Mouse (Mus musculus): ENCODE measurements around the gene Gm37240. TPM values are rescaled to one million over a fixed set of nuclear protein-coding genes. Genes with fewer than 3 reads are reported as not detected.

The Gm37240 gene
- total RNA-seq, 1 experiment = 1.2 TPM

DNA sequence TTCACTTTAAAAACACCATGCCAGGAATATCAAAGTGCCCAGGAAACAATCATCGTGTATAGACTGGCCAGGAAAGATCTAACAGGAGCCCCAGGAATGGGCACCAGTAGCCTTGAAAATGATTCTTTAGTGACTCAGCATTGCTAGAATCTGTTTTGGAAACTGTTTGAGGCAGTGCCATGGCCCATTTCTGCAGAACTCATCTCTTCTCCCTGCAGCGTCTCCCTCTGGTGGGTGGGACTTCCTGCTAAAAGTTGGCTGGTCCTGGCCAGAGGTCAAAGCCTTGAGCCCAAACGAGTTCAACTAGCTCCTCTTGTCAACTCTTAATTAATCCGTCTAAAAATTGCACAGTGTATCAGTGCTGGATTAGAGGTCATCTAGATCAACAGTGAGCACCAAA is 833.8 kb downstream of the Gm37240 start:
- H3K9me3 ChIP-seq (ENCODE audit: control insufficient read depth, insufficient read depth, low read depth, low read length) = no peaks in the 10 kb centered on the region
- TF ChIP-seq HCFC1 (IDR thresholded peaks at IDR 0.05; ENCODE audit: borderline replicate concordance, insufficient read depth, low read length) = no peak
- no peak for TF ChIP-seq MAFK (IDR thresholded peaks at IDR 0.05; ENCODE audit: insufficient read depth, low read depth, low read length)
- TF ChIP-seq ZNF384 (IDR thresholded peaks at IDR 0.05; ENCODE audit: low read depth, low read length) = no peak
- no peak for TF ChIP-seq CHD2 (IDR thresholded peaks at IDR 0.05; ENCODE audit: low read depth, low read length)
- TF ChIP-seq ZC3H11A (IDR thresholded peaks at IDR 0.05; ENCODE audit: borderline replicate concordance, low read depth, low read length) = no peak
- no peak overlapping the region for H3K27ac ChIP-seq (ENCODE audit: insufficient read depth, low read depth, low read length, poor library complexity, severe bottlenecking)
- no peak overlapping the region for H3K9ac ChIP-seq (ENCODE audit: insufficient read depth, low read depth, low read length, poor library complexity, severe bottlenecking)
- no peak overlapping the region for H3K4me3 ChIP-seq (ENCODE audit: insufficient read depth in 1 of 2, low read depth in 1 of 2, low read length in 2 of 2, poor library complexity in 1 of 2, severe bottlenecking in 1 of 2)
- H3K4me1 ChIP-seq (ENCODE audit: control insufficient read depth in 2 of 2, insufficient read depth in 2 of 2, low read length in 2 of 2, poor library complexity in 1 of 2) = no peaks in the 10 kb centered on the region
- in situ Hi-C loops (cut with MboI; ENCODE audit: low sequenced_read_pairs in 2 of 2, unreplicated experiment in 2 of 2) = no loop called here
- DNase-seq (ENCODE audit: low read depth, low spot score) = no peak
- no peaks in the 10 kb centered on the region for H3K36me3 ChIP-seq (ENCODE audit: control insufficient read depth, insufficient read depth, low read length, poor library complexity, severe bottlenecking)

DNA sequence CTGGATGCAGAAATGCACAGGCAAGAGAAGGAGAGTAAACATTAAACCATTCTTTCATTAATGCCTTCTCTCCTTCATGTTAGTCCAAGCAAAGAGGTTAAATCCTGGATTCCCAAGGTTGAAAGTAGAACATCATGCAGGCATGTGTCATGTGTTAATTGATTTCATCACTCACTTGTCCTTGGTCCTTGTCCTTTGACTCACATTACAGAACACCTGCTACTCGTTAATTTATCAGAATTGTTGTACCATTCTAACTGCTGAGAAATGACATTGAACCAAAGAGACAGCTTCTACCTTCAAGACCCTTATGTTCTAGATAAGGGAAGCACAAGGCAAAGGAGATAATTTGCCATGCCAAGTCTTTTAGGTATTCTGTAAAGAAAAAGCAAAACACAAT is 835.1 kb downstream of the Gm37240 start:
- Histone ChIP-seq H3K9ac (ENCODE audit: insufficient read depth, low read depth, low read length, poor library complexity, severe bottlenecking) (no peak overlapping the region), H3K4me3 (ENCODE audit: insufficient read depth in 1 of 2, low read depth in 1 of 2, low read length in 2 of 2, poor library complexity in 1 of 2, severe bottlenecking in 1 of 2) (no peak overlapping the region), H3K27ac (ENCODE audit: insufficient read depth, low read depth, low read length, poor library complexity, severe bottlenecking) (no peak overlapping the region), H3K36me3 (ENCODE audit: control insufficient read depth, insufficient read depth, low read length, poor library complexity, severe bottlenecking) (no peaks in the 10 kb centered on the region), H3K9me3 (ENCODE audit: control insufficient read depth, insufficient read depth, low read depth, low read length) (no peaks in the 10 kb centered on the region), H3K4me1 (ENCODE audit: control insufficient read depth in 2 of 2, insufficient read depth in 2 of 2, low read length in 2 of 2, poor library complexity in 1 of 2) (no peaks in the 10 kb centered on the region)
- TF ChIP-seq CHD2 (IDR thresholded peaks at IDR 0.05; ENCODE audit: low read depth, low read length) = no peak
- in situ Hi-C loops (cut with MboI; ENCODE audit: low sequenced_read_pairs in 2 of 2, unreplicated experiment in 2 of 2) = no loop called here
- DNase-seq (ENCODE audit: low read depth, low spot score) = no peak

GRCm38 (mm10) chr3:85048569-85048968 is 838.7 kb downstream of the Gm37240 start:
- in situ Hi-C loops (cut with MboI; ENCODE audit: low sequenced_read_pairs in 2 of 2, unreplicated experiment in 2 of 2) = no loop called here

GRCm38 (mm10) chr3:85043679-85044218 is 843.6 kb downstream of the Gm37240 start:
- Histone ChIP-seq H3K36me3 (ENCODE audit: control insufficient read depth, insufficient read depth, low read length, poor library complexity, severe bottlenecking) (no peaks in the 10 kb centered on the region), H3K27ac (ENCODE audit: insufficient read depth, low read depth, low read length, poor library complexity, severe bottlenecking) (no peak overlapping the region), H3K4me3 (ENCODE audit: insufficient read depth in 1 of 2, low read depth in 1 of 2, low read length in 2 of 2, poor library complexity in 1 of 2, severe bottlenecking in 1 of 2) (no peak overlapping the region), H3K9ac (ENCODE audit: insufficient read depth, low read depth, low read length, poor library complexity, severe bottlenecking) (no peak overlapping the region), H3K9me3 (ENCODE audit: control insufficient read depth, insufficient read depth, low read depth, low read length) (no peaks in the 10 kb centered on the region), H3K4me1 (ENCODE audit: control insufficient read depth in 2 of 2, insufficient read depth in 2 of 2, low read length in 2 of 2, poor library complexity in 1 of 2) (no peaks in the 10 kb centered on the region)
- in situ Hi-C loops (cut with MboI; ENCODE audit: low sequenced_read_pairs in 2 of 2, unreplicated experiment in 2 of 2) = no loop called here
- TF ChIP-seq ZNF384 (IDR thresholded peaks at IDR 0.05; ENCODE audit: low read depth, low read length) = no peak
- no peak for TF ChIP-seq MAFK (IDR thresholded peaks at IDR 0.05; ENCODE audit: insufficient read depth, low read depth, low read length)
- TF ChIP-seq CHD2 (IDR thresholded peaks at IDR 0.05; ENCODE audit: low read depth, low read length) = no peak
- TF ChIP-seq HCFC1 (IDR thresholded peaks at IDR 0.05; ENCODE audit: borderline replicate concordance, insufficient read depth, low read length) = no peak
- no peak for TF ChIP-seq ZC3H11A (IDR thresholded peaks at IDR 0.05; ENCODE audit: borderline replicate concordance, low read depth, low read length)
- no peak for DNase-seq (ENCODE audit: low read depth, low spot score)

More at GRCm38 (mm10) chr3:85048569-85048968, 838.7 kb downstream of the Gm37240 start:
- no peak overlapping the region for H3K4me3 ChIP-seq (ENCODE audit: insufficient read depth in 1 of 2, low read depth in 1 of 2, low read length in 2 of 2, poor library complexity in 1 of 2, severe bottlenecking in 1 of 2)
- no peaks in the 10 kb centered on the region for H3K4me1 ChIP-seq (ENCODE audit: control insufficient read depth in 2 of 2, insufficient read depth in 2 of 2, low read length in 2 of 2, poor library complexity in 1 of 2)
- DNase-seq (ENCODE audit: low read depth, low spot score) = no peak
- no peaks in the 10 kb centered on the region for H3K36me3 ChIP-seq (ENCODE audit: control insufficient read depth, insufficient read depth, low read length, poor library complexity, severe bottlenecking)
- H3K9ac ChIP-seq (ENCODE audit: insufficient read depth, low read depth, low read length, poor library complexity, severe bottlenecking) = no peak overlapping the region
- H3K9me3 ChIP-seq (ENCODE audit: control insufficient read depth, insufficient read depth, low read depth, low read length) = no peaks in the 10 kb centered on the region
- TF ChIP-seq HCFC1 (IDR thresholded peaks at IDR 0.05; ENCODE audit: borderline replicate concordance, insufficient read depth, low read length) (no peak), ZNF384 (IDR thresholded peaks at IDR 0.05; ENCODE audit: low read depth, low read length) (no peak), MAFK (IDR thresholded peaks at IDR 0.05; ENCODE audit: insufficient read depth, low read depth, low read length) (no peak), ZC3H11A (IDR thresholded peaks at IDR 0.05; ENCODE audit: borderline replicate concordance, low read depth, low read length) (no peak), CHD2 (IDR thresholded peaks at IDR 0.05; ENCODE audit: low read depth, low read length) (no peak)
- no peak overlapping the region for H3K27ac ChIP-seq (ENCODE audit: insufficient read depth, low read depth, low read length, poor library complexity, severe bottlenecking)

- no peak for TF ChIP-seq ZNF384 (IDR thresholded peaks at IDR 0.05; ENCODE audit: low read depth, low read length)
- TF ChIP-seq ZC3H11A (IDR thresholded peaks at IDR 0.05; ENCODE audit: borderline replicate concordance, low read depth, low read length) = no peak
- no peak for TF ChIP-seq CHD2 (IDR thresholded peaks at IDR 0.05; ENCODE audit: low read depth, low read length)
- no peak for TF ChIP-seq HCFC1 (IDR thresholded peaks at IDR 0.05; ENCODE audit: borderline replicate concordance, insufficient read depth, low read length)
- TF ChIP-seq MAFK (IDR thresholded peaks at IDR 0.05; ENCODE audit: insufficient read depth, low read depth, low read length) = no peak
- DNase-seq (ENCODE audit: low read depth, low spot score) = no peak
- H3K9me3 ChIP-seq (ENCODE audit: control insufficient read depth, insufficient read depth, low read depth, low read length) = no peaks in the 10 kb centered on the region
- H3K4me1 ChIP-seq (ENCODE audit: control insufficient read depth in 2 of 2, insufficient read depth in 2 of 2, low read length in 2 of 2, poor library complexity in 1 of 2) = no peaks in the 10 kb centered on the region
- no peak overlapping the region for H3K27ac ChIP-seq (ENCODE audit: insufficient read depth, low read depth, low read length, poor library complexity, severe bottlenecking)
- H3K9ac ChIP-seq (ENCODE audit: insufficient read depth, low read depth, low read length, poor library complexity, severe bottlenecking) = no peak overlapping the region
- in situ Hi-C loops (cut with MboI; ENCODE audit: low sequenced_read_pairs in 2 of 2, unreplicated experiment in 2 of 2) = no loop called here
- H3K4me3 ChIP-seq (ENCODE audit: insufficient read depth in 1 of 2, low read depth in 1 of 2, low read length in 2 of 2, poor library complexity in 1 of 2, severe bottlenecking in 1 of 2) = no peak overlapping the region
- H3K36me3 ChIP-seq (ENCODE audit: control insufficient read depth, insufficient read depth, low read length, poor library complexity, severe bottlenecking) = no peaks in the 10 kb centered on the region
Measured at GRCm38 (mm10) chr3:85042126-85042525, 845.2 kb downstream of the Gm37240 start.

Data from ES-E14 (cell line).